Mouse (Mus musculus) bone marrow macrophage, adult 2 months (primary cell): ENCODE results near the gene Nup210.

ENCODE experiments used
- CTCF ChIP-seq: IDR thresholded peaks from 2 replicates; pipeline ENCODE4 v1.5.1; 2012; ENCODE audit warnings: low read depth, mild to moderate bottlenecking, low read length, moderate library complexity
- POLR2A ChIP-seq: IDR thresholded peaks from 2 replicates; pipeline ENCODE4 v1.6.1; 2012; ENCODE audit warnings: mild to moderate bottlenecking, low read depth, low read length, borderline replicate concordance

- TF ChIP-seq POLR2A (no peak), CTCF (no peak)
Observed at GRCm38 (mm10) chr6:91162314-91162713, 45.7 kb upstream of the Nup210 start.
